Mouse (Mus musculus) duodenum, adult 2 months (tissue): ENCODE data around the gene Cers6. TPM values are rescaled to one million over a fixed set of nuclear protein-coding genes. Genes with fewer than 3 reads are reported as not detected.

Experiments used
- polyA plus RNA-seq: library from polyadenylated mRNA; depleted of rRNA; stranded (reverse); fragments of >200 nt; gene quantifications from 2 replicates; pipeline ENCODE4 v1.2.3, GENCODE M21; 2012; ENCODE audit warnings: low replicate concordance; rRNA removed

Cers6 gene
- 6.1 and 9.2 TPM in 2 replicates for polyA plus RNA-seq

DNA sequence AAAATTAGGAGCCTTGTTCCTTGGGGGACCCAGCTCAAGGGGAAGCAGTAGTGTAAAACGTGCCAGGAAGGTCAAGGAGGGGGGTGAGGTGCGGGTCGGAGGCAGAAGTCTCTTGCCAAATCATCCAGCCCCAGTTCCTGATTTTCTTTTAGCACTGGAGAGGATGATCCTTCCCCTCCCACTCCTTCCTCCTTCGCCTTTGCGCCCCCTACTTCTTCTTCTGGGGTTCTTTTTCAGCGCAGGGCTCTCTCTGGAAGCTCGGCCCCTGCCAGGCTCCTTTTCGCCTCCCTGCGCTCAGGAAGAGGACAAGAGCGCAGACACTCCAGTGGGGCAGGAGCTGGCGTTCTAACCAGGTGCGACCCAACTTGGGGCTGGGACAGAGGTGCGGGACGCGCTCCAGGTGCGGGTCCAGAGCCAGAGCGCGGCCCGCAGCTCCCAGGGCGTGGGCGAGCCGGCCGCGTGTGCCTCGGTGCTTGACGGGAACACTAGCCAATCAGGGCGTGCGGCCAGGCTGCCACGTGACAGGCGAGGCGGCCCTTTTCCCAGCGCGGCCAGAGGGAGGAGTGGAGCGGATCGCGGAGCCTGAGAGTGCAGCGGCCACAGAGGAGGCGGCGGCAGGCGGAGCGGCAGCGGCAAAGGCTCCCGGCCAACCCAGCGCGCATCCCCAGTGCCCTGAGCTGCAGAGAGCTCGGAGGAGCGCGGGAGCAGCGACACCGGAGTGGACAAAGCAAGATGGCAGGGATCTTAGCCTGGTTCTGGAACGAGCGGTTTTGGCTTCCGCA is at the start of gene Cers6:
TSS of gene Cers6 (plus strand) at position 538 of the 782 bp plus-strand sequence.

DNA sequence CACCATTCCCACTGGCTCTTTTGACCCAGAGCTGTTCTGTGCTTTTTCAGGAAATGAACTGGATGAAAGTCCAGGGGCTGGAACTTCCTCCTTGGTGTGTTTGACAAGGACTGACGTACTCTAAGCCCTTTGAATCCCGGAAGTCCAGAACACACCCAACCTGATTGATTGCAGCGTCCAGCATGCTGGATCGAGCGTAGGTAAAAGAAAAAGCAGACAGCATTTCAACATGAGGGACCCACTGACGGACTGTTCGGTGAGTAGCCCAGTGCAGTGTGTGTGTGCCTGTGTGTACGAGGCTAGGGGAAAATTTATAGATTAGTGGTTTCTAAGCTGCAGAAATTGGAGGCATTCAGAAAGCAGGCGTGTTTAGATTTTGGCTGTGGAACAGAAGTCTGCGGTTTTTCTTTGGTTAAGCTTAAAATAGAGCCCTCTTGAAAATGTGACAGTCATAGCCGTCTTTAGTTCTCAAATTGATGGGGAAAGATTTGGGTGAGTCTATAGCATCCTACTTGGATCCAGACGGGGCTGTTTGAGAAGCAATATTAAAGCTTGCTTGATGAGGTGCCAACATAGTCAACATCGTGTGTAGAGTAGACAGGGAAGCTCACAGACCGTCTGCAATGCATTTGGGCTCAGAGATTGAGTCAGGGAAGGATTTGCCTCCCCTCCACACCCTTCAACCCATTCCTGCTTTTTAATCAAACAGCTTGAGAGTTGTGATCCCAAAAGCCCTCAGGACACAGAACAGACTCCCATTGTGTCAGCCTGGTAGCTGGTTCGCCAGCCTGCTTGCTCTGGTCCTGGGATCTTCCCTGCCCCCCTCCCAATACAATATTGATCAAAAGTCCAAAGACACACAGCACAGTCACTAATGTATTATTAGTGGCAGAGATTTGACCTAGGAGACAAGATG is 274.7 kb downstream of the Cers6 start, which contains the start of gene Nostrin:
TSS of gene Nostrin (plus strand) at position 140 of the 916 bp plus-strand sequence.

Other genes with a start within 250 kb of the Cers6 start
- gene 4932414N04Rik, start 205.0 kb upstream of the Cers6 start, polyA plus RNA-seq = not detected in 2 replicates